Mouse (Mus musculus) cerebellum, postnatal 36 days (tissue): ENCODE results near the gene Timm17a.

ENCODE experiments used
- DNase-seq, 2 experiments: peaks; one replicate each; pipeline ENCODE4 v3.0.0; 2021 to 2022; ENCODE audit warnings: mixed read lengths in 2 of 2

Gene Timm17a

DNA sequence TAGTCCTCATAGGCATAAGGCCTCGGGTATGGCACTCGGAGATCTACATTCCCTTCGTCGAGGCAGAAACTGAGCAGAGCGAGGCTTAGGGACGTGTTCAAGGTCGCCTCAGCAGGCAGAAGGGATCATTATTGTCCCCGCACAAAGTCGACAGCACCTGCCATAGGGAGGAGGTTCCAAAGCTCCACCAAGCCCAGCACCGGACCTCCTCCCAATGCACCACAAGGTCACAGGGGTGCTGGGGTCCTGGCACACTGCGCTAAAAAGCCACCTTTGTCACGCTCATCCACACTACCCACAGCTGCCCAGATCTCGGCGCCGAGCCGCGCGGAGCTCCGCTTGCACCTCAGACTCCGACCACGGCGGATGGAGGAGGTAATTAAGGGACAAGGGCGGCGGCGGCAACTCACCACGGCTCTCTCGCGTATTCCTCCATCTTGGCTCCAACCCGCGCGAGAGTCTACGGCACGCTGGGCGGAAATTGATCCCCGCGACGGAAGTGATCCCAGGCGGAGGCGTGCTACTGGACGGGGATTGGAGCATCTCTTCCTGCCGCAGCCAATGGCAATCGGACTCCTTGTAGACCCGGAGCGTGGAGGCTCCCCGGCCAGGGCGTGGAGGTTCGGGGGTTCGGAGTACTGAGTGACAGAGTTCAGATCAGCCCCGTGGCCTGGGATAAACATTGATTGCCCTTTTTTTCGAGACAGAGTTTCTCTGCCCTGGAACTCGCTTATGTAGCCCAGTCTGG lies at the start of gene Timm17a:
Timm17a (minus strand) TSS at position 495 of the 748 bp plus-strand sequence.
- peak; percentile 92 to 93 for DNase-seq

- DNase-seq = no peak
Observed at GRCm38 (mm10) chr1:135362115-135362514, 48.5 kb upstream of the Timm17a start.

GRCm38 (mm10) chr1:135361491-135361890 lies 47.9 kb upstream of the Timm17a start:
- no peak for DNase-seq

DNA sequence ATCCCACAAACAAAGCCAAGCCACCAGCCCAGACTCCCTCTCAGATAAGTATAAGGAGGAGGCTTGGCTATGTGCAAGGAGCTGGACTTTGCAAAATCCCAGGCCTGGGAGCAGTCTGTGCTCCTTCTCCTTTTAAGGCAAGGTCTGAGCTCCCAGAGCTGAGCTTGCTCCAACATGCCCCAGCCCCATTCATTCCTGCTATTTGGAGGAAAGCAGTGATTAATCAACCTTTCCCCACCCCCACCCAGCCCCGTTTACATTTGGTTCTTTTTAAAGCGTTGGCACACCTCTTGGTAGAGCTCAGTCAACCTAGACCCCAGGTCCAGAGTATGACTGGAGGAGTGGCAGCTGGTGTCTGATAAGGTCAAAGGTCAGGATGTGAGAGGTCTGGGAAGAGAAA lies 45.5 kb upstream of the Timm17a start:
- DNase-seq = no peak

DNA sequence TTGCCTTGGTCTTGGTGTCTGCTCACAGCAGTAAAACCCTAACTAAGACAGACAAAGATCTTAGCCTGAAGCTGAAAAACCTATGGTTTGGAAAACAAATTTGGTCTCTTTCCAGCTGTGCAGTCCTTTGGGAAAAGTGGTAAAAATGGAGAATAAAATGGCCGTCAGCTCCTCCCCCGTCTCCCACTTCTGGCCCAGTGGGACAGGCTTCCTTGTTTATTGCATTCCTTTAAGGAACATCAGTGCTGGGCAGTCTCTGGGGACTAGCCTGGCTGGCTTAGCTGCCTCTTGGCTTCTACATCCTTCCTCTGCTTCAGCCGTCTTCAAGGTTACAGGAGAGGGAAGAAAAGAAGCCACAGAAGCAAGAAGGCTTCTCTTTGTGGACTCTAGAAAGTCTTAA lies 38.4 kb upstream of the Timm17a start:
- DNase-seq = no peak

GRCm38 (mm10) chr1:135347498-135348169 lies 34.1 kb upstream of the Timm17a start:
- DNase-seq = no peak

DNA sequence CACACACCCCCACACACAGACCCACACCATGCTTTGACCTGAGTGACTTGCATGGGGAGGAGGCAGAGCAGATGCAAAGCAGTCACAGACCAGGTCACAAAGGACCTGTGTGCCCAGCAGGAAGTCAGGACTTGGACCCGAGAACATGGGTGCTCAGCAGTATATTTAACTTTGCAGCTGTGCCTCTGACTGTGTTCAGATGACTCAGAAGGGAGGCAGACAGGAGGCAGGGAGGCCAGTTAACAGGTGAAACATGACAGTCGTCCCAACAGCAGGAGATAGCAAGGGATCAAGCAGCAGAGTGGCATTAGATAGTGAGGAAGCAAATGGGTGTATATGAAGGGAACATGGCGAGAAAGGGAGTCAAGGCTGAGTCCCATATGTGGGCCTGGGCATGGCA lies 33.3 kb upstream of the Timm17a start:
- DNase-seq = no peak

DNA sequence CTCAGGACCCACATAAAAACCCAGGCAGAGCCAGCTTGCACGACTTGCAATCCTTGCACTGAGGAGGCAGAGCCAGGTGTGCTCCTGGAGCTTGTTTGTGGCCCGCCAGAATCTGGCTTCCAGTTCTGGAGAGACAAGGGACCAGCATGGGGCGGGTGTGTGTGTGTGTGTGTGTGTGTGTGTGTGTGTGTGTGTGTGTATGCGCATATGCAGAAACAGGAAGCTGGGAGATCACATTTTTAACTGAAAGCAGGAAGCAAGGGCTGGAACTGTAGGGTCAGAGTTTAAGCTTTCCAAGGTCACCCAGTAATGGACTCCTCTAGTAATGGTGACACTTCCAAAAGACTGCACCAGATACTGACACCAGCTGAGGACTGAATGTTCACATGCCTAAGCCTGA lies 30.4 kb upstream of the Timm17a start:
- DNase-seq = no peak

- no peak for DNase-seq
Observed at GRCm38 (mm10) chr1:135341947-135342346, 28.4 kb upstream of the Timm17a start.

DNA sequence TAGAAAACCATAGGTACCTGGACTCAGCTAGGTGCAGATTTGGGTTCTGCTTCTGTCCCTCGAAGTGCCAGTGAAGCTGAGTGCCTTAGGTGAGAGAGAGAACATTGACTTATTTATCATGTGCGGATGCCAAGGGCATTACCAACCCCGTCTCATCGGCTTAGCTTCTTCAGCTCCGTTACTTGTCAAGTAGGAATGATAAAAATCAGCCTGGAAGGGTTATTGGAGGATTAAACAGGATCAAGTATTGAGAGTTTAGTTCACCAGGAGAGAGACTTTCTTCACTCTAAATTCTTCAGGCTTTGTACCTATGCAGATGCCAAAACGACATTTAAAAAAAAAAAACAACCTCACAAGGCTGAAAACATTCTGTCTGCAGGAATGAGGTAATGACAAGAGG lies 17.0 kb upstream of the Timm17a start:
- DNase-seq = no peak

DNA sequence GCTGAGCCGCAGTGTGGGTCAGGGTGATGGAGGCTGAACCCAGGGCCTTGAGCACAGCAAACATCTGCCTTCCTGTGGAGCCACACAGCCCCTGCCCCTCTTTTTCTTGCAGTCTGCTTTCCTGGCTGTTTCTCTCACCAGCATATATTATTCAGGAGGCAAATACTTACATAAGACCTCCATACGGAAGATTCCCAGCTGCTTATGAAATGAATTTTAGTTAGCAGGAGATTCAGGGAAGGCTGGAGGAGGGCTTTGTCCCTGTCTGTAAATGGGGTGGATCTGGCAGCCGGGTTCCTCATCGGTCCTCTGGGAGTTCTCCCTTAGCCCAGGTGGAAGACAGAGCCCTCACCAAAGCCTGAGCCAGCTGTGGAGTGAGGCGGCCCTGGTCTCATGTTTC lies 14.8 kb upstream of the Timm17a start:
- DNase-seq = no peak

- no peak for DNase-seq
Observed at GRCm38 (mm10) chr1:135325934-135326333, 12.4 kb upstream of the Timm17a start.

DNA sequence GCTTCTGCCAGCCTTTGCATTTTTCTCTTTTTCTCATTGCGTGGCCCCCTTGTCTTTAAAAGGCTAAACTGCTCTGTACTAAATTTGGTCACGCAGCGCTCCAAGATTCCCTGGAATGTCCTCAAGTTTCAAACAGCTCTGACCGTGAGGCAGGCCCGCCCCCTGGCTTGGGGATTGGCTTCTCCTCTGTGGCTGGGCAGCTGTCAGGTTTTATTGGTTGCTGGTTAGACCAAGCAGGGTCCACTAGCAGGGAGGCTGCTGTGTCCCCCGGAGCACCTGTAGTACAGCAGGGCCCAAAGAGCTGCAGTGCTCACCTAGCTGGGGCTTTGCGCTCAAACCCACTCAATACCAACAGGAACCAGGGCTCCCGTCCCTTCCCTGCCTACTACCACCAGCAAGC lies 11.0 kb upstream of the Timm17a start, which contains the start of gene Lmod1:
Lmod1 (plus strand) TSS at position 237 of the 400 bp plus-strand sequence.
- DNase-seq = no peak

- DNase-seq = no peak
Observed at GRCm38 (mm10) chr1:135323367-135323901, 9.9 kb upstream of the Timm17a start.

- DNase-seq = no peak
Observed at GRCm38 (mm10) chr1:135312201-135312600, 1.4 kb downstream of the Timm17a start.

DNA sequence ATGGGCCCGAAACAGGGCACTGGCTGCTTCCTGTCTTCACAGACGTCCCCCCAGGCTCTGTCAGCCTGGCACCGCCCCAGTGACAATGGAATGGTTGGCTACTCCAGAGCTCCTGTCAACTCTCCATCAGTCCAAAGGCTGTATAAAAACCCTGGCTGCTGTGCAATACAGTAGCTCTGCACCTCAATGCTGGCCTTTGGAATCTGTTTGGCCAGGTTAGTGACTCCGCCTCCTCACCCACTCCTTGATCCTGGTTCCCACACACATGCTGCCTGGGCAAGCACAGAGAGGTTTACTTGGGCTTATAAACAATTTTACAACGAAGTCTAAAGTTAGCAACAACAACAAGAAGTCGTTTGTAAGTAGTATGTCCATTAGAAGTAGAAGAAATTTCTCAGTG lies 2.2 kb downstream of the Timm17a start:
- no peak for DNase-seq

- no peak for DNase-seq
Observed at GRCm38 (mm10) chr1:135290908-135291307, 22.7 kb downstream of the Timm17a start.

- DNase-seq = no peak
Observed at GRCm38 (mm10) chr1:135286311-135286710, 27.3 kb downstream of the Timm17a start.

GRCm38 (mm10) chr1:135283826-135284291 lies 29.7 kb downstream of the Timm17a start, which contains the start of gene Rnpep:
TSS of gene Rnpep (minus strand) at chr1:135284084.
- DNase-seq = peak; percentile 79 to 81

DNA sequence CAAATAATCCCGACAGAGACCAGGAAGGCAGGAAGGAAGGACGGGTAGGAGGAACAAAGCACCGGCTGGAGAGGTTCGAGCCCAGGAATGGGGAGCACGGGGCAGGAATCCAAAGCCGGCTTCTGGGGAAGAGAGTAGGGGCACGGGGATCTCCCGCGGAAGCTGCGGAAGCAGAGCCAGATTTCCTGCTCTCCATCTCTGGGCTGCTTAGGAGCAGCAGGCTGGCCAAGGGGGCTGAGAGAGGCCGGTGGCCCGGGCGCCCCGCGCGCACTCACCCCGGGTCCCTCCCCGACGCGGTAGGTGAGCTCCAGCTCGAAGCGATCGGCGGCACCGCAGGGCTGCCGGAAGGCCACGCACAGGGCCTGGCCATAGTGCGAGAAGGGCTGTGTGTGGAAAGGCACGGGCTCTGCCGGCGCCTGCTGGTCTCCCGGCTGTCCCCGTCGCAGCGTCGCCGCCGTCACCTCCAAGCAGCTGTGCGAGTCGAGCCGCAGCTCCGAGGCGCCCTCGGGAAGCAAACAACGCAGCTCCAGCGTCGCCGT lies 30.2 kb downstream of the Timm17a start:
- DNase-seq = no peak

DNA sequence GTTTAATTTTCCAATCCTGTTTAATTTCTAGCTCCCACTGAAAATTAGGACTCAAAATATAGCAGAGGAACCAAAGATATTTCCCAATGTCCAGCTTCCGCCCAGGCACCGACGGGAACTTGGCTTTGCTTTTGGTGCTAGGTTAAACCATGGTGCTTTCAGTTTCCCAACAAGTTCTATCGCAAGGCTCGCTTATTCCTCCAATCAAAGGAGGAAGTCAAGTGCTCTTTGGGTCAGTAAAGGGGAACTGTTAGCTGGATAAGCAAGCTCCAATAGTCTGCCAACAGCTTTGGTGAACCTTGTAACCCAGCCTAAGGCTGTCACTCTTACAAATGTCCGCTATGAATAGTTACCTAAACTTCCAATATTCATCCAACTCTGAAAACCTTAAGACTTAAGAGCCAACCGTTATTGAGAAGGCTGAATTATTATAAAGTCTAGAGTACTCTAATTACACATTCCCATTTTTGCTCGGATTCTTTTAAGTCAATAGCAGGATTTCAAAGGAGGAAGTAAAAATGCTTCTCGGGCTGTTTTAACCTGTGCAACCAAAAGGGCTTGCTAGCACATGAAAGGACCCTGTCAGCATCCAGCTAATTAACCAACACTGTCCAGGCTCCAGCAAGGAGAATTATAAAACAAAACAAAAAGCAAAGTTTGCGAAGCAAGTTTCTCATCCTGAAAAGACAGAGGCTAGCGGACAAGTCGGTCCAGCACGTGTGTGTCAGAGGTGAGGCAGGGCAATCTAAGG lies 30.9 kb downstream of the Timm17a start:
- no peak for DNase-seq

DNA sequence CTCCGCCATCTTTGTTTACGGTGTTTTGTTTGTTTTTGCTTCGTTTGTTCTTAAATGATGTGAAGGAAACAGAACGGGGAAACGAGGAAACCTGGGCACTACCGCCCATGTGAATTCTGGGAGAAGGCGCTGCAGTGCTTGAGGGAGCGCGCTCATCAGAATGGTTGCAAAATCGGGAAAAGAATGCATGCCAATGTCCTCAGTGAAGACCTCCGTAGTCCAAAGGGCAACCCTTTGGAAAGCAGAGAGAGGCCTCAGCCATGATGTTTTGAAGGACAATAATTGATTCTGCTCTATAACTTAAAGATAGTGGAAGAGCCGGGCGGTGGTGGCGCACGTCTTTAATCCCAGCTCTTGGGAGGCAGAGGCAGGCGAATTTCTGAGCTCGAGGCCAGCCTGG lies 31.7 kb downstream of the Timm17a start:
- no peak for DNase-seq

GRCm38 (mm10) chr1:135280646-135281045 lies 32.9 kb downstream of the Timm17a start:
- DNase-seq = peak; percentile 36 to 52
